Mouse (Mus musculus) layer of hippocampus, adult 18-20 months (tissue): ENCODE data around the gene Mpz. TPM values are rescaled to one million over a fixed set of nuclear protein-coding genes. Genes with fewer than 3 reads are reported as not detected.

Source experiments
- total RNA-seq, 2 experiments: library from RNA; stranded (reverse); gene quantifications; 2 replicates each; pipeline ENCODE4 v1.2.3; 2021

Mpz gene
- total RNA-seq, 2 experiments from 2014 or later, result not detected

Other genes starting within 250 kb of the Mpz start
- under 1 TPM; 0.25 to 0.33 TPM for gene Fcrlb, start 237.8 kb upstream of the Mpz start, total RNA-seq
- gene Fcrla, start 223.1 kb upstream of the Mpz start, total RNA-seq, result not detected
- 1 to 10 TPM; 4.0 to 4.4 TPM for gene Fcgr2b, start 174.2 kb upstream of the Mpz start, total RNA-seq
- under 1 TPM in 1 of 2 experiments, not detected in 1; 0.25 TPM for gene Fcgr4, start 131.8 kb upstream of the Mpz start, total RNA-seq
- 10 to 100 TPM in 1 of 2 experiments, 1 to 10 TPM in 1; 9.9 to 12.5 TPM for gene Fcgr3, start 85.8 kb upstream of the Mpz start, total RNA-seq
- 1 to 10 TPM; 1.5 to 2.0 TPM for gene Cfap126, start 36.8 kb upstream of the Mpz start, total RNA-seq
- gene Sdhc, start 108 bp upstream of the Mpz start, total RNA-seq, result 100 to 1,000 TPM; 181 to 187 TPM
- gene Pcp4l1, start 45.6 kb downstream of the Mpz start, total RNA-seq, result 10 to 100 TPM; 47.5 to 47.7 TPM
- gene Nr1i3, start 63.3 kb downstream of the Mpz start, total RNA-seq, result under 1 TPM in 1 of 2 experiments, not detected in 1; 0.17 TPM
- gene Tomm40l, start 71.8 kb downstream of the Mpz start, total RNA-seq, result 10 to 100 TPM; 71.6 to 77.6 TPM
- 1 to 10 TPM; 2.2 to 3.1 TPM for gene Apoa2, start 74.3 kb downstream of the Mpz start, total RNA-seq
- 10 to 100 TPM; 16.3 to 20.8 TPM for gene Fcer1g, start 83.7 kb downstream of the Mpz start, total RNA-seq
- gene Adamts4, start 99.7 kb downstream of the Mpz start, total RNA-seq, result 10 to 100 TPM; 10.9 to 11.9 TPM
- gene Ndufs2, start 100.7 kb downstream of the Mpz start, total RNA-seq, result 100 to 1,000 TPM; 270 to 277 TPM
- gene B4galt3, start 119.6 kb downstream of the Mpz start, total RNA-seq, result 10 to 100 TPM; 71.0 to 71.4 TPM
- gene Ppox, start 130.5 kb downstream of the Mpz start, total RNA-seq, result 10 to 100 TPM; 23.2 to 25.3 TPM
- 10 to 100 TPM; 60.9 to 61.3 TPM for gene Usp21, start 137.3 kb downstream of the Mpz start, total RNA-seq
- 100 to 1,000 TPM in 1 of 2 experiments, 10 to 100 TPM in 1; 99.7 to 108 TPM for gene Ufc1, start 144.3 kb downstream of the Mpz start, total RNA-seq
- gene Dedd, start 178.4 kb downstream of the Mpz start, total RNA-seq, result 10 to 100 TPM; 40.1 to 40.5 TPM
- 10 to 100 TPM; 40.9 to 41.5 TPM for gene Nit1, start 194.9 kb downstream of the Mpz start, total RNA-seq
- 100 to 1,000 TPM; 177 to 190 TPM for gene Pfdn2, start 195.0 kb downstream of the Mpz start, total RNA-seq
- 1 to 10 TPM; 6.0 to 6.1 TPM for gene Klhdc9, start 210.1 kb downstream of the Mpz start, total RNA-seq
- gene Nectin4, start 219.4 kb downstream of the Mpz start, total RNA-seq, result 1 to 10 TPM; 6.3 to 6.7 TPM
- 1 to 10 TPM; 1.9 TPM for gene Arhgap30, start 238.2 kb downstream of the Mpz start, total RNA-seq